Mouse (Mus musculus) midbrain, embryonic 14.5 days (tissue): ENCODE results near the gene Adrb1. TPM values are rescaled to one million over a fixed set of nuclear protein-coding genes. Genes with fewer than 3 reads are reported as not detected.

Experiments
- ATAC-seq: fragments of 200-750 bp; cut with Nextera tagmentation; 2 replicates; pipeline ENCODE4 v1.8.0; 2017; ENCODE audit warnings: moderate number of reproducible peaks, moderate library complexity; ENCODE audit not compliant: low FRiP score, low TSS enrichment
- DNase-seq: peaks from one replicate; pipeline ENCODE4 v3.0.0-alpha.2; 2015
- H3K27ac ChIP-seq: fragments of 300-500 bp; sonication (generic); replicated peaks from 2 replicates; pipeline ENCODE4 v1.5.1; 2014; ENCODE audit warnings: mild to moderate bottlenecking, low read depth, low read length, moderate library complexity
- H3K27me3 ChIP-seq: fragments of 300-500 bp; sonication (generic); 2 replicates; pipeline ENCODE4 v1.6.1; 2014; ENCODE audit warnings: low read length, control low read depth, mixed read lengths; ENCODE audit not compliant: control insufficient read depth, insufficient read depth
- H3K36me3 ChIP-seq: fragments of 300-500 bp; sonication (generic); 2 replicates; pipeline ENCODE4 v1.6.1; 2014; ENCODE audit warnings: low read length, control low read depth; ENCODE audit not compliant: control insufficient read depth, insufficient read depth
- H3K4me1 ChIP-seq: fragments of 300-500 bp; sonication (generic); 2 replicates; pipeline ENCODE4 v1.6.1; 2014; ENCODE audit warnings: mild to moderate bottlenecking, antibody characterized with exemption, low read length, control low read depth; ENCODE audit not compliant: control insufficient read depth, insufficient read depth
- H3K4me2 ChIP-seq: fragments of 300-500 bp; sonication (generic); 2 replicates; pipeline ENCODE4 v1.6.1; 2014; ENCODE audit warnings: mild to moderate bottlenecking, low read length, moderate library complexity
- H3K4me3 ChIP-seq: fragments of 300-500 bp; sonication (generic); replicated peaks from 2 replicates; pipeline ENCODE4 v1.5.1; 2014; ENCODE audit warnings: low read depth, low read length
- H3K9ac ChIP-seq: fragments of 300-500 bp; sonication (generic); replicated peaks from 2 replicates; pipeline ENCODE4 v1.6.1; 2014; ENCODE audit warnings: mild to moderate bottlenecking, low read length, moderate library complexity
- H3K9me3 ChIP-seq: fragments of 300-500 bp; sonication (generic); 2 replicates; pipeline ENCODE4 v1.6.1; 2016; ENCODE audit warnings: low read length, control low read depth, mixed read lengths; ENCODE audit not compliant: control insufficient read depth
- WGBS: fragments of 180-500 bp; shearing (Covaris S2); extraction: QIAGEN DNeasy Blood & Tissue Kit; methylation state at CpG from one replicate; pipeline ENCODE4 v1.1.7; 2014; 5-methylcytosine and 5-hydroxymethylcytosine counted together
- polyA plus RNA-seq: library from polyadenylated mRNA; unstranded; fragments of >200 nt; fragmentation: Nextera tagmentation; extraction: Ambion mirVana; gene quantifications from 2 replicates; pipeline ENCODE4 v1.2.1, GENCODE M21; 2014

Adrb1 gene
- polyA plus RNA-seq, 1 experiment from 2014 or later, result 0.91 TPM

- WGBS, result 92% methylated on average over 5 of the region's 5 CpGs
- Histone ChIP-seq H3K4me1 (no peaks in the 10 kb centered on the region), H3K4me2 (no peak overlapping the region), H3K4me3 (no peak overlapping the region), H3K9me3 (no peaks in the 10 kb centered on the region), H3K27me3 (no peaks in the 10 kb centered on the region), H3K36me3 (no peaks in the 10 kb centered on the region), H3K27ac (no peak overlapping the region), H3K9ac (no peak overlapping the region)
- DNase-seq, result no peak
- no peak for ATAC-seq
Observed at GRCm38 (mm10) chr19:56713613-56714012, 8.4 kb upstream of the Adrb1 start.

- Histone ChIP-seq H3K9ac (no peak overlapping the region), H3K4me3 (no peak overlapping the region), H3K9me3 (no peaks in the 10 kb centered on the region), H3K27ac (no peak overlapping the region), H3K36me3 (no peaks in the 10 kb centered on the region), H3K27me3 (peaks cover 8% of the 10 kb centered on the region), H3K4me1 (no peaks in the 10 kb centered on the region), H3K4me2 (no peak overlapping the region)
- DNase-seq, result no peak
- 37% methylated on average over 4 of the region's 4 CpGs for WGBS
- ATAC-seq, result no peak
Observed at GRCm38 (mm10) chr19:56714661-56715170, 7.3 kb upstream of the Adrb1 start.

GRCm38 (mm10) chr19:56718046-56718445, 4.0 kb upstream of the Adrb1 start:
- ATAC-seq (no peak), DNase-seq (no peak)
- Histone ChIP-seq H3K27ac (no peak overlapping the region), H3K36me3 (no peaks in the 10 kb centered on the region), H3K4me3 (no peak overlapping the region), H3K4me2 (no peak overlapping the region), H3K9ac (no peak overlapping the region), H3K4me1 (peaks cover 15% of the 10 kb centered on the region), H3K9me3 (no peaks in the 10 kb centered on the region), H3K27me3 (peaks cover 37% of the 10 kb centered on the region)
- 80% methylated on average over 8 of the region's 8 CpGs for WGBS

- no peaks in the 10 kb centered on the region for H3K36me3 ChIP-seq
- DNase-seq, result no peak
- ATAC-seq, result no peak
- no peak overlapping the region for H3K27ac ChIP-seq
- peak overlapping the region; percentile 92 for H3K4me2 ChIP-seq
- H3K4me1 ChIP-seq, result peaks cover 24% of the 10 kb centered on the region
- H3K27me3 ChIP-seq, result peaks cover 63% of the 10 kb centered on the region
- peak overlapping the region; percentile 51; the same call in 1 of the 2 replicates for H3K4me3 ChIP-seq
- no peaks in the 10 kb centered on the region for H3K9me3 ChIP-seq
- WGBS, result 33% methylated on average over 13 of the region's 13 CpGs
- H3K9ac ChIP-seq, result peak overlapping the region; percentile 54; the same call in 1 of the 2 replicates
Observed at GRCm38 (mm10) chr19:56720882-56721281, 1.1 kb upstream of the Adrb1 start.

GRCm38 (mm10) chr19:56722291-56722707, 300 bp downstream of the Adrb1 start:
- no peaks in the 10 kb centered on the region for H3K9me3 ChIP-seq
- peak overlapping the region; percentile 92 for H3K4me2 ChIP-seq
- ATAC-seq, result 0 out of 2 replicates have a peak, but pooled peaks have one; percentile 19
- H3K9ac ChIP-seq, result peak overlapping the region; percentile 54
- H3K4me3 ChIP-seq, result peak overlapping the region; percentile 51
- peak; percentile 56 for DNase-seq
- H3K27ac ChIP-seq, result no peak overlapping the region
- WGBS, result under 1% methylated on average over 43 of the region's 48 CpGs
- H3K36me3 ChIP-seq, result no peaks in the 10 kb centered on the region
- peaks cover 64% of the 10 kb centered on the region for H3K27me3 ChIP-seq
- H3K4me1 ChIP-seq, result peaks cover 24% of the 10 kb centered on the region

- peak; percentile 61 for DNase-seq
- peaks cover 27% of the 10 kb centered on the region for H3K4me1 ChIP-seq
- H3K4me2 ChIP-seq, result peak overlapping the region; percentile 92
- H3K4me3 ChIP-seq, result peak overlapping the region; percentile 51
- ATAC-seq, result peak; percentile 44; the same call in 1 of the 2 replicates
- no peaks in the 10 kb centered on the region for H3K9me3 ChIP-seq
- peaks cover 64% of the 10 kb centered on the region for H3K27me3 ChIP-seq
- no peak overlapping the region for H3K27ac ChIP-seq
- WGBS, result 2% methylated on average over 69 of the region's 69 CpGs
- H3K9ac ChIP-seq, result peak overlapping the region; percentile 54; the same call in 1 of the 2 replicates
- no peaks in the 10 kb centered on the region for H3K36me3 ChIP-seq
Observed at GRCm38 (mm10) chr19:56722711-56723330, 822 bp downstream of the Adrb1 start.

- peaks cover 64% of the 10 kb centered on the region for H3K27me3 ChIP-seq
- no peak for ATAC-seq
Observed at GRCm38 (mm10) chr19:56723331-56724125, 1.5 kb downstream of the Adrb1 start.

GRCm38 (mm10) chr19:56724126-56724597, 2.2 kb downstream of the Adrb1 start:
- H3K4me2 ChIP-seq, result peak overlapping the region; percentile 92
- WGBS, result 9% methylated on average over 12 of the region's 13 CpGs
- H3K4me1 ChIP-seq, result peaks cover 27% of the 10 kb centered on the region
- ATAC-seq (no peak), DNase-seq (no peak)
- H3K36me3 ChIP-seq, result no peaks in the 10 kb centered on the region
- H3K27ac ChIP-seq, result no peak overlapping the region
- H3K9me3 ChIP-seq, result no peaks in the 10 kb centered on the region
- peak overlapping the region; percentile 51 for H3K4me3 ChIP-seq
- peaks cover 62% of the 10 kb centered on the region for H3K27me3 ChIP-seq
- no peak overlapping the region for H3K9ac ChIP-seq

More at GRCm38 (mm10) chr19:56723331-56724125, 1.5 kb downstream of the Adrb1 start:
- peak overlapping the region; percentile 39; the same call in 1 of the 2 replicates for H3K9ac ChIP-seq
- peak; percentile 66 for DNase-seq
- no peaks in the 10 kb centered on the region for H3K36me3 ChIP-seq
- peak overlapping the region; percentile 51 for H3K4me3 ChIP-seq
- H3K27ac ChIP-seq, result no peak overlapping the region
- WGBS, result under 1% methylated on average over 71 of the region's 71 CpGs
- peaks cover 27% of the 10 kb centered on the region for H3K4me1 ChIP-seq
- peak overlapping the region; percentile 92 for H3K4me2 ChIP-seq
- no peaks in the 10 kb centered on the region for H3K9me3 ChIP-seq
